Mouse (Mus musculus): Measurements from ENCODE around the gene Aicda.

- TF ChIP-seq POLR2A (IDR thresholded peaks at IDR 0.05; ENCODE audit: control insufficient read depth in 1 of 2, insufficient read depth in 1 of 2, low read depth in 1 of 2, low read length in 2 of 2, poor library complexity in 1 of 2) (no peak), CTCF (IDR thresholded peaks at IDR 0.05 in 2 of 3, conservative IDR thresholded peaks at IDR 0.05 in 1 of 3; ENCODE audit: control insufficient read depth in 1 of 3, insufficient read depth in 1 of 3, low read depth in 2 of 3, low read length in 3 of 3, poor library complexity in 1 of 3, severe bottlenecking in 1 of 3) (no peak), SMC3 (IDR thresholded peaks at IDR 0.05; ENCODE audit: low read depth, low read length) (no peak), EP300 (IDR thresholded peaks at IDR 0.05; ENCODE audit: low read depth in 1 of 2, low read length in 2 of 2) (no peak), UBTF (IDR thresholded peaks at IDR 0.05; ENCODE audit: borderline replicate concordance, insufficient read depth, low read depth, low read length) (no peak), USF2 (IDR thresholded peaks at IDR 0.05; ENCODE audit: borderline replicate concordance in 1 of 2, insufficient read depth in 1 of 2, low read depth in 1 of 2, low read length in 2 of 2) (no peak)
Observed at GRCm38 (mm10) chr6:122505041-122505440, 48.6 kb upstream of the Aicda start.
